Mouse (Mus musculus) MEL (cell line): ENCODE data around the gene Chrng. TPM values are rescaled to one million over a fixed set of nuclear protein-coding genes. Genes with fewer than 3 reads are reported as not detected.

ENCODE experiments used
- DNase-seq: peaks from one replicate; pipeline ENCODE4 v3.0.0; 2011; ENCODE audit warnings: low read depth, low spot score
- H3K27ac ChIP-seq: 2 replicates; pipeline ENCODE4 v1.5.1; 2012; ENCODE audit warnings: low read depth, mild to moderate bottlenecking, control low read depth, low read length, moderate library complexity; ENCODE audit not compliant: control insufficient read depth
- H3K27me3 ChIP-seq, 2 experiments: fragments of 150-350 bp in 1 of 2; sonication (generic) in 1 of 2; 2 replicates each; pipeline ENCODE4 v1.6.1; 2012; ENCODE audit warnings: low read length in 2 of 2, mild to moderate bottlenecking in 2 of 2, improper control_type of control experiment in 1 of 2, moderate library complexity in 1 of 2; ENCODE audit not compliant: insufficient read depth in 2 of 2, control insufficient read depth in 1 of 2
- H3K36me3 ChIP-seq, 2 experiments: 2 replicates each; pipeline ENCODE4 v1.6.1; 2012 to 2014; ENCODE audit warnings: low read length in 2 of 2, improper control_type of control experiment in 1 of 2, inconsistent platforms in 1 of 2, mild to moderate bottlenecking in 1 of 2; ENCODE audit not compliant: insufficient read depth in 2 of 2, control insufficient read depth in 1 of 2
- H3K4me1 ChIP-seq, 2 experiments: fragments of 150-350 bp in 1 of 2; sonication (generic) in 1 of 2; 2 replicates each; pipeline ENCODE4 v1.6.1; 2012; ENCODE audit warnings: low read length in 2 of 2, improper control_type of control experiment in 1 of 2, mild to moderate bottlenecking in 1 of 2; ENCODE audit not compliant: insufficient read depth in 2 of 2, control insufficient read depth in 1 of 2
- H3K4me3 ChIP-seq, 2 experiments: fragments of 150-350 bp in 1 of 2; sonication (generic) in 1 of 2; 2 replicates each; pipeline ENCODE4 v1.5.1; 2012; ENCODE audit warnings: low read depth in 2 of 2, low read length in 2 of 2, mild to moderate bottlenecking in 2 of 2, moderate library complexity in 2 of 2, control low read depth in 1 of 2, improper control_type of control experiment in 1 of 2; ENCODE audit not compliant: control insufficient read depth in 1 of 2, insufficient read depth in 1 of 2
- H3K79me2 ChIP-seq: 2 replicates; pipeline ENCODE4 v1.6.1; 2012; ENCODE audit warnings: mild to moderate bottlenecking, low read length, moderate library complexity; ENCODE audit not compliant: control insufficient read depth, poor library complexity, insufficient read depth
- H3K9ac ChIP-seq: 2 replicates; pipeline ENCODE4 v1.6.1; 2012; ENCODE audit warnings: low read depth, mild to moderate bottlenecking, control low read depth, low read length, moderate library complexity; ENCODE audit not compliant: control insufficient read depth, poor library complexity, severe bottlenecking
- H3K9me3 ChIP-seq: fragments of 150-350 bp; sonication (generic); replicated peaks from 2 replicates; pipeline ENCODE4 v1.6.1; 2012; ENCODE audit warnings: mild to moderate bottlenecking, low read length, improper control_type of control experiment, moderate library complexity; ENCODE audit not compliant: insufficient read depth
- BHLHE40 ChIP-seq: IDR thresholded peaks from 2 replicates; pipeline ENCODE4 v1.6.1; 2012; ENCODE audit warnings: low read depth, mild to moderate bottlenecking, inconsistent platforms, low read length, improper control_type of control experiment, borderline replicate concordance
- CHD1 ChIP-seq: IDR thresholded peaks from 2 replicates; pipeline ENCODE4 v1.6.1; 2012; ENCODE audit warnings: low read depth, mild to moderate bottlenecking, inconsistent platforms, low read length, improper control_type of control experiment
- CHD2 ChIP-seq: IDR thresholded peaks from 2 replicates; pipeline ENCODE4 v1.6.1; 2011; ENCODE audit warnings: low read length, improper control_type of control experiment
- CTCF ChIP-seq, 3 experiments: IDR thresholded peaks in 2 of 3; conservative IDR thresholded peaks in 1 of 3; 2 replicates each; pipeline ENCODE4 v1.5.1; 2011 to 2012; ENCODE audit warnings: low read length in 3 of 3, low read depth in 2 of 3, mild to moderate bottlenecking in 2 of 3, improper control_type of control experiment in 1 of 3, inconsistent platforms in 1 of 3, mixed read lengths in 1 of 3, moderate library complexity in 1 of 3; ENCODE audit not compliant: control insufficient read depth in 1 of 3, insufficient read depth in 1 of 3, poor library complexity in 1 of 3, severe bottlenecking in 1 of 3
- E2F4 ChIP-seq: IDR thresholded peaks from 2 replicates; pipeline ENCODE4 v1.6.1; 2011; ENCODE audit warnings: low read depth, low read length, improper control_type of control experiment, borderline replicate concordance
- ELF1 ChIP-seq: IDR thresholded peaks from 2 replicates; pipeline ENCODE4 v1.6.1; 2014; ENCODE audit warnings: low read depth, mild to moderate bottlenecking, inconsistent platforms, low read length, improper control_type of control experiment, moderate library complexity
- EP300 ChIP-seq, 2 experiments: IDR thresholded peaks; 2 replicates each; pipeline ENCODE4 v1.6.1; 2011; ENCODE audit warnings: improper control_type of control experiment in 2 of 2, low read length in 2 of 2, low read depth in 1 of 2, mild to moderate bottlenecking in 1 of 2
- GATA1 ChIP-seq: IDR thresholded peaks from 2 replicates; pipeline ENCODE4 v1.6.1; 2011; ENCODE audit warnings: low read depth, low read length, improper control_type of control experiment
- HCFC1 ChIP-seq: IDR thresholded peaks from 2 replicates; pipeline ENCODE4 v1.6.1; 2012; ENCODE audit warnings: low read depth, mild to moderate bottlenecking, inconsistent platforms, low read length, improper control_type of control experiment, moderate library complexity
- JUND ChIP-seq: IDR thresholded peaks from 2 replicates; pipeline ENCODE4 v1.6.1; 2011; ENCODE audit warnings: low read depth, mild to moderate bottlenecking, improper control_type of control experiment, low read length
- MAFK ChIP-seq: IDR thresholded peaks from 2 replicates; pipeline ENCODE4 v1.6.1; 2011; ENCODE audit warnings: low read depth, mild to moderate bottlenecking, low read length, improper control_type of control experiment, borderline replicate concordance
- MAX ChIP-seq: IDR thresholded peaks from 2 replicates; pipeline ENCODE4 v1.6.1; 2011; ENCODE audit warnings: low read length, improper control_type of control experiment
- MAZ ChIP-seq: IDR thresholded peaks from 2 replicates; pipeline ENCODE4 v1.6.1; 2012; ENCODE audit warnings: low read depth, mild to moderate bottlenecking, inconsistent platforms, low read length, improper control_type of control experiment
- MEF2A ChIP-seq: IDR thresholded peaks from 2 replicates; pipeline ENCODE4 v1.6.1; 2014; ENCODE audit warnings: low read depth, mild to moderate bottlenecking, inconsistent platforms, low read length, improper control_type of control experiment; ENCODE audit not compliant: poor library complexity, insufficient replicate concordance, severe bottlenecking; ENCODE audit errors: extremely low read depth
- MYC ChIP-seq: IDR thresholded peaks from 2 replicates; pipeline ENCODE4 v1.6.1; 2011; ENCODE audit warnings: low read depth, mild to moderate bottlenecking, low read length, improper control_type of control experiment, moderate library complexity
- POLR2A ChIP-seq, 2 experiments: IDR thresholded peaks; 2 replicates each; pipeline ENCODE4 v1.6.1; 2011 to 2012; ENCODE audit warnings: low read length in 2 of 2, mild to moderate bottlenecking in 2 of 2, control low read depth in 1 of 2, improper control_type of control experiment in 1 of 2, low read depth in 1 of 2, moderate library complexity in 1 of 2; ENCODE audit not compliant: control insufficient read depth in 1 of 2, insufficient read depth in 1 of 2, poor library complexity in 1 of 2
- POLR2AphosphoS2 ChIP-seq: IDR thresholded peaks from 2 replicates; pipeline ENCODE4 v1.6.1; 2011; ENCODE audit warnings: low read length, improper control_type of control experiment
- POLR2AphosphoS5 ChIP-seq: IDR thresholded peaks from 2 replicates; pipeline ENCODE4 v1.6.1; 2012; ENCODE audit warnings: low read depth, borderline replicate concordance, mild to moderate bottlenecking, inconsistent platforms, low read length, moderate library complexity, mixed read lengths
- RAD21 ChIP-seq: IDR thresholded peaks from 2 replicates; pipeline ENCODE4 v1.6.1; 2011; ENCODE audit warnings: mild to moderate bottlenecking, low read depth, low read length, improper control_type of control experiment
- RCOR1 ChIP-seq: IDR thresholded peaks from 2 replicates; pipeline ENCODE4 v1.6.1; 2012; ENCODE audit warnings: low read depth, mild to moderate bottlenecking, inconsistent platforms, low read length, improper control_type of control experiment
- SIN3A ChIP-seq: IDR thresholded peaks from 2 replicates; pipeline ENCODE4 v1.6.1; 2012; ENCODE audit warnings: low read length, improper control_type of control experiment, inconsistent platforms
- TAL1 ChIP-seq: IDR thresholded peaks from 2 replicates; pipeline ENCODE4 v1.6.1; 2012; ENCODE audit warnings: mild to moderate bottlenecking, inconsistent platforms, low read length, moderate library complexity, mixed read lengths
- TBP ChIP-seq: IDR thresholded peaks from 2 replicates; pipeline ENCODE4 v1.8.0; 2011; ENCODE audit warnings: low read depth, low read length, improper control_type of control experiment
- USF1 ChIP-seq: IDR thresholded peaks from 2 replicates; pipeline ENCODE4 v1.6.1; 2014; ENCODE audit warnings: low read depth, mild to moderate bottlenecking, inconsistent platforms, low read length, improper control_type of control experiment, moderate library complexity
- USF2 ChIP-seq, 2 experiments: IDR thresholded peaks; 2 replicates each; pipeline ENCODE4 v1.6.1; 2011 to 2012; ENCODE audit warnings: improper control_type of control experiment in 2 of 2, low read length in 2 of 2, borderline replicate concordance in 1 of 2, inconsistent platforms in 1 of 2, low read depth in 1 of 2, mild to moderate bottlenecking in 1 of 2; ENCODE audit not compliant: insufficient read depth in 1 of 2
- ZC3H11A ChIP-seq: IDR thresholded peaks from 2 replicates; pipeline ENCODE4 v1.6.1; 2012; ENCODE audit warnings: low read depth, mild to moderate bottlenecking, inconsistent platforms, low read length, improper control_type of control experiment
- ZKSCAN1 ChIP-seq: IDR thresholded peaks from 2 replicates; pipeline ENCODE4 v1.6.1; 2012; ENCODE audit warnings: low read depth, mild to moderate bottlenecking, inconsistent platforms, low read length, improper control_type of control experiment, moderate library complexity
- ZMIZ1 ChIP-seq: IDR thresholded peaks from 2 replicates; pipeline ENCODE4 v1.6.1; 2012; ENCODE audit warnings: low read depth, mild to moderate bottlenecking, inconsistent platforms, low read length, improper control_type of control experiment, moderate library complexity
- ZNF384 ChIP-seq: IDR thresholded peaks from 2 replicates; pipeline ENCODE4 v1.6.1; 2012; ENCODE audit warnings: low read depth, mild to moderate bottlenecking, inconsistent platforms, low read length, improper control_type of control experiment
- polyA plus RNA-seq, 2 experiments: library from polyadenylated mRNA; stranded (reverse) in 1 of 2; unstranded in 1 of 2; fragments of >175 nt in 1 of 2; fragments of >200 nt in 1 of 2; gene quantifications; 2 replicates each; pipeline versions ENCODE4 v1.2.1 to v1.2.4; 2012; ENCODE audit warnings: low replicate concordance in 2 of 2, low read depth in 1 of 2; ENCODE audit not compliant: insufficient read length in 2 of 2, insufficient read depth in 1 of 2, missing spikeins in 1 of 2
- total RNA-seq: library from RNA; depleted of rRNA; stranded (reverse); fragments of 300-350 nt; gene quantifications from 2 replicates; pipeline ENCODE4 v1.2.3, GENCODE M21; 2012

Chrng gene
- total and polyA plus RNA-seq, 3 experiments = not detected

DNA sequence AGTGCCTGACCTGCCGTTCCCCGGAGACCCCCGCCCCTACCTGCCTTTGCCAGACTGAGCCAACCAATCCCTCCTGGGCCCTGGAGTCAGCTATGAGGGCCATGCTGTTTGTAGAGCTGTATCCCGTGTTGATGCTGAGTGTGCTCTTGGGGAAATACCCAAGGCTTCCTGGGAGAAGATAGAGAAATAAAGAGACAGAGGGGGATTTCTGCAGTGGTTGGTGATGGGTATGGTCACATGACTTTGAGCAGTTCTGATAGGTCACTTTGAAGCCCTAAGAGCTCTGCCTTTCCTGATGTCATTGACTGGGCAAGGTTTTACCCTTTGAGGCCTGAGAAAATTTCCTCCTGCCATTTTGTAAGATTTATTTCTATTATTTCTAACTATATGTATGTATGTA, 7.0 kb downstream of the Chrng start:
- Histone ChIP-seq H3K36me3 (peaks cover 1 to 20% of the 10 kb centered on the region in 2 experiments; a peak in 2 of 4 replicates), H3K4me1 (peaks cover 3 to 16% of the 10 kb centered on the region in 2 experiments; a peak in 3 of 4 replicates)
- no peak for TF ChIP-seq BHLHE40
- TF ChIP-seq USF1 = peak; percentile 15; the same call in 1 of the 2 replicates
- TF ChIP-seq, all 39 proteins: peak for 1
- peaks cover 28% of the 10 kb centered on the region for H3K79me2 ChIP-seq
- H3K27me3 ChIP-seq = no peaks in the 10 kb centered on the region
- no peak for DNase-seq
- no peak overlapping the region for H3K27ac ChIP-seq
- no peak overlapping the region for H3K9ac ChIP-seq
- no peaks in the 10 kb centered on the region for H3K9me3 ChIP-seq
- no peak overlapping the region for H3K4me3 ChIP-seq

DNA sequence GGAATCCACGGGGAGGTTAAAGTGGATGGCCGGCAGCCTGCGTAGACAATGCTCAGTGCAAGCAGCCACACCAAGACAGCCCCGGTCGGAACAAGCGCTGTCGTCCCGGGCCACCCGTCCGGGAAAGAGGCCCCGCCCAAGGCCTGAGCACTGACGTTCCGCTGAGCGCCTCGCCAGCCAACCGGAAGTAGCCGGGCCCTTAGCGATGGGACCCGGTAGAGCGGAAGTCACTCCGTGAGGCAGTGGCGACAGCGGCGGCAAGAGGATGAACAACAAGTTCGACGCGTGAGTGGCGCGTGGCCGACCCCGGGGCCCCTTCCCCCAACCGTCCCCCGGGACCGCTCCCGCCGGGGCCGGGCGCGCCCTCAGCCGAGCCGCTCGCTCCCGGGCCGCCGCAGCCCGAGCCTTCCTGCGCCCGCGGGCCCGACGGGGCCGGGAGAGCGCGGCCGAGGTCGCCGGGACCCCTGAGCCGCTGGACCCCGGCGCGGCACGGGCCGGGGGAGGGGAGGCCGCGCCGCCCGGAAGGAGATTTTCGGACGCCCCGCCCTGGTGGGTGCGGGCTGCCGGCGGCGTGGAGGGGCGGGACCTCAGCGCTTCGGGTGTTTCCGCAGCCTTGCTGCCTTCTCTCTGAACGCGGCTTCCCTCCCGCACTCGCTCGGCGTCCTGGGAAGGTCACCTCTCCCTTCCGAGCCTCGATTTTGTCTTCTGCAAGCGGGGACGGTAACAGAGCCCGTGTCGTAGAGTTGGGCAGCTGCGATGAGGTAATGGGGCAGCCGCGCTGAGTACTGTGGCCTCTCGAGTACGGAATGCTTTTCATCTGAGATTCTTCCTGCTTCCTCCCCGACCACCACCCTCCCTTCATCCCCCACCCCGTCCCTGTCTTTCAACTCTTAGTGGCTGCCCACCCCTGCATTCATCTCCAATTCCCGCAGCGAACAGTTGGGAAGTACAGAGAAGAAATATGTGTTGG, 9.6 kb downstream of the Chrng start, which contains the start of gene Eif4e2:
Gene Eif4e2, plus strand, starts transcription at position 180 of the 970 bp plus-strand sequence.
- Histone ChIP-seq H3K27me3 (no peaks in the 10 kb centered on the region), H3K4me1 (peaks cover 7 to 24% of the 10 kb centered on the region in 2 experiments; a peak in 3 of 4 replicates), H3K4me3 (peak within 1 kb of the TSS; percentile 84 to 85), H3K79me2 (peaks cover 50% of the 10 kb centered on the region), H3K27ac (peak within 1 kb of the TSS; percentile 90), H3K9ac (peak within 1 kb of the TSS; percentile 98), H3K36me3 (peaks cover 5 to 30% of the 10 kb centered on the region in 2 experiments), H3K9me3 (no peaks in the 10 kb centered on the region)
- peak; percentile 96 for DNase-seq
- TF ChIP-seq E2F4 = no peak; the same call in 1 of the 2 replicates
- peak; percentile 89 for TF ChIP-seq ELF1
- peak; percentile 90 to 93 for TF ChIP-seq POLR2A (IDR thresholded peaks at IDR 0.05; ENCODE audit: control insufficient read depth in 1 of 2, insufficient read depth in 1 of 2, low read depth in 1 of 2, low read length in 2 of 2, poor library complexity in 1 of 2)
- TF ChIP-seq EP300 (IDR thresholded peaks at IDR 0.05; ENCODE audit: low read depth in 1 of 2, low read length in 2 of 2) = no peak; a peak in 1 of 4 replicates
- peak; percentile 92 for TF ChIP-seq HCFC1
- TF ChIP-seq ZC3H11A = no peak
- peak; percentile 74 for TF ChIP-seq MYC
- no peak for TF ChIP-seq ZNF384
- no peak for TF ChIP-seq CHD2
- peak; percentile 77; the same call in 1 of the 2 replicates for TF ChIP-seq MAZ
- TF ChIP-seq MEF2A = no peak
- no peak for TF ChIP-seq USF2 (IDR thresholded peaks at IDR 0.05; ENCODE audit: borderline replicate concordance in 1 of 2, insufficient read depth in 1 of 2, low read depth in 1 of 2, low read length in 2 of 2)
- no peak for TF ChIP-seq CHD1
- no peak; the same call in 1 of the 2 replicates for TF ChIP-seq USF1
- no peak for TF ChIP-seq MAFK
- peak; percentile 94 for TF ChIP-seq POLR2AphosphoS2
- TF ChIP-seq TBP = peak; percentile 87
- TF ChIP-seq RCOR1 = 0 out of 2 replicates have a peak, but pooled peaks have one; percentile 27
- peak; percentile 94 for TF ChIP-seq SIN3A
- TF ChIP-seq TAL1 = no peak
- TF ChIP-seq RAD21 = no peak
- peak; percentile 86 for TF ChIP-seq ZMIZ1
- no peak for TF ChIP-seq CTCF (IDR thresholded peaks at IDR 0.05 in 2 of 3, conservative IDR thresholded peaks at IDR 0.05 in 1 of 3; ENCODE audit: control insufficient read depth in 1 of 3, insufficient read depth in 1 of 3, low read depth in 2 of 3, low read length in 3 of 3, poor library complexity in 1 of 3, severe bottlenecking in 1 of 3)
- peak; percentile 84 for TF ChIP-seq MAX
- TF ChIP-seq ZKSCAN1 = no peak
- TF ChIP-seq POLR2AphosphoS5 = no peak
- TF ChIP-seq GATA1 = no peak
- TF ChIP-seq JUND = no peak
